Mouse (Mus musculus): ENCODE data around the gene Aptx.

Aptx gene

DNA sequence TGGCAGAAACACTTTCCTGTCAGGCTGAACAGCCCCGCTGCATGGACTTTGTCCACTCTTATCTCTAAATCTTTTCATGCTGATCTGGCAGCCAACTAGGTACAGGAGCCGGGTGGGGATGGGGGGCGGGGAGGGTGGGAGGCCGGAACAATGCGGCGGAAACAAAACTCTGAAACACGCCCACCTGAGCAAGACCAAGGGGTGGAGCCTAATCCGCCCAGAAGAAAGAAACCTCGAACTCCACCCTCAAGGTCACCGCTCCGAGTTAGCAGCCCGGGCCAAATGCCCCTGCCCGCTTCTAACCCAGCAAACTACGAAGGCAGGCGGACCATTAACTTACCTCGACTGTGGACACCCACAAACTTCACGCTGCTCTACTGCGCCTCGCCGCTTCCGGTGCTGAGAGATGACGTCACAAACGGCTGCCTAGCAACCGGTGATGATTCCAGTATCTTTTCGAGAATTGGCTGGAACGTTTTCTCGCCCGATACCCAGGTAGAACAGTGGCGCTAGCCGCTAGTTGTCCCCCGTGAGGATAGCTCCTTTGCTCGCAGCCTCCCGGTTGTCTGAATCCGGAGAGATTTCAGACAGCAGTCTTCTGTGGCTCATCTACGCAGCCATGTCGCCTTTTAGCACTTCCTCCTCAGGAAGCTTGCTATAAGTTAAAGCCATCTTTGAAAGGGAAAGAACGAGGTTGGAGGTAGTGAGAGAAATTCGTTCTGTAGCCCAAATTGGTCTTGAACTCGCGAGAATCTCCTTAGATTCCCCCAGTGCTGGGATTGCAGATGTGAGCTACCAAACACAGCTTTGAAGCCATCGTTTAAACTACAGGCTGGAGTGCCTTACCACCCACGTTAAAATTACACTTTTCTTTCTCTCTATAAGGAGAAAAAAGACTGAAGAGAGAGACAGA lies at the start of gene Aptx:
Aptx (minus strand) TSS at position 398 of the 913 bp plus-strand sequence.
- peak; percentile 98 for DNase-seq

DNA sequence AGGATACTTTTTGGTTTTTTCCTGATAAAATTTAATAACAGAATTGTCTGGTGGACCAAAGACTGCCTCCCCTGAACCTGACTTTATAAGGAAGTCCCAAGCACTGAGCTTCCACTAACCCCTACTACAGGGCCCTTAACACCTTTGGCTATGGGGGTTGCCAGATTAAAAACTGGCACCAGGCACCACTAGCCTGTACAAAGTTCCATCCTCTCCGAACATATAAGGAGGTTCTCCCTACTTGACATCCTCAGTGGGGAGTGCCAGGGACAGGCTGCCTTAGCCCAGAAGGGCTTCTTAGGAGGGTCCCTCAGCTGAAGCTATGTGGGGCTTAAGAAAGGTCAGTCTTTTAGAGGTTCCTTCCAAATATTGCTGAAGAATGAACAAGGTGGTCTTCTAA lies 32.4 kb upstream of the Aptx start:
- no peak for DNase-seq

DNA sequence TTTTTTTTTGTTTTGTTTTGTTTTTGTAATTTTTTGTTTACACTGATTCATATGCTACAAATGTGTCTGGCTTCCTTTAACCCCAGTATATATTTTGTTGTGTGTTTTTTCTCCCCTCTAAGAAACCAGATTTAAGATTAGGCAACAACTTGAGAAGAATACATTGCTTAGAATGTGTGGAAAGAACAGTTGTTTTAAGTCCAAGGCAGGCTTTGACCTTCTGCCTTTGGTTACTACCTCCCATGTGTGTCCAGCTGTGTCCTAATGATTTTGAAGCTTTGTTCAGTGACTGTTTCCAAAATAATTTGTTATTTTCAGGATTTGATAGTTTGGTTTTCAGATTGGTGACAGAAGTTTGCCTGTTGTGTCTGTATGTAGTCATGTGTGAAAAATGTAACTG lies 28.3 kb upstream of the Aptx start:
- no peak for DNase-seq

DNA sequence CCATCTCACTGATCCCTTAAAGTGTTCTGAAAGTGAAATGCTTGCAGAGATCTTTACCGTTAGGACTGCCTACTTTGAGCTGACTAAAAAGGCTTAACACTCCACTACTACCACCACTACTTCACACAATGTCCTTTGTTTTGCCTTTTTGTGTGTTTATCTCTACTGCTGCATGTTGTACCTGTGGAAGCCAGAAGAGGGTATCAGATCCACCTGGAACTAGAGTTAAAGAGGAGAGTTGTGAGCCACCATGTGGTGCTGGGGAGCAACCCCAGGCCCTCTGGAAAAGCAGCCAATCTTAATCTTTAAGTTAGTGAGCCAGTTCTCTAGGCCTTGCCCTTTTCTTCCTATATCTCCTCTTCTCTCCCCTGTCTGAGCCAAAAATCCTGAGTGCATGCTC lies 24.3 kb upstream of the Aptx start:
- DNase-seq = no peak

DNA sequence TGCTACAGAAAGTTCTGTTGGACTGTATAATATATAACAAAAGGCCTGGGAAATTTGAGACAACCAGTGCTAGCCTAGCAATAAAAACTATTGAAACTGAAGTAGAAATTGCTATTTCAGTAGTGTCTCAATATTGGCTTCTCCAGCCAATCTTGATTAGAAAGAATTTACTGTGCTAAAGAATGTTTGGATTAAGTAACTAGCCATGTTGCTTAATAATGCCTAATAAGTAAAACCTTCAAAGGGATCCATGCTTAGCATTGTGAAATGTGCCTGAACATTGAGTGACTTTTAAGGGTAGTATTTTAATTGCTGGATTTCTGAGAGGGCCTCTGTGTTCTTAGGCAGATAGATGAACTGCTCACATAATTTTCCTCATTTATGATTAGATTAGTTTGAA lies 22.6 kb upstream of the Aptx start:
- no peak for DNase-seq

DNA sequence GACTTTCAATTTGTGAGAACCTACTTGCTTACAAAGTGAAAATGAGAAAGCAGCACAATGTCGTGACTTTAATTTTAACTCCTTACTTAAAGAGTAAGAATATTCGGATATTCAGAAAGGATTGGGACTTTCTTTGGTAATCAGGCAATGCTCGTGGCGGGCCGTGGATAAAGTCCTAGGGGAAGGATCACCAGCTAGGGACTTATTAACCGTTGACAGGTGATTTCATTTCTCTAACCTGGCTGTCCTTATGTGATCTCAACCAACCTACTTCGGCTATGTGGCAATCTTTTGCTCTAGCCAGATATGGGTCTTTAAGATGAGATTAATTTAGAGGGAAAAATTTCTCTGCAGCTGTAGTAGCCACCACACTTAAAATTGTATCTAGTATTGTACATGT lies 22.1 kb upstream of the Aptx start:
- DNase-seq = no peak

DNA sequence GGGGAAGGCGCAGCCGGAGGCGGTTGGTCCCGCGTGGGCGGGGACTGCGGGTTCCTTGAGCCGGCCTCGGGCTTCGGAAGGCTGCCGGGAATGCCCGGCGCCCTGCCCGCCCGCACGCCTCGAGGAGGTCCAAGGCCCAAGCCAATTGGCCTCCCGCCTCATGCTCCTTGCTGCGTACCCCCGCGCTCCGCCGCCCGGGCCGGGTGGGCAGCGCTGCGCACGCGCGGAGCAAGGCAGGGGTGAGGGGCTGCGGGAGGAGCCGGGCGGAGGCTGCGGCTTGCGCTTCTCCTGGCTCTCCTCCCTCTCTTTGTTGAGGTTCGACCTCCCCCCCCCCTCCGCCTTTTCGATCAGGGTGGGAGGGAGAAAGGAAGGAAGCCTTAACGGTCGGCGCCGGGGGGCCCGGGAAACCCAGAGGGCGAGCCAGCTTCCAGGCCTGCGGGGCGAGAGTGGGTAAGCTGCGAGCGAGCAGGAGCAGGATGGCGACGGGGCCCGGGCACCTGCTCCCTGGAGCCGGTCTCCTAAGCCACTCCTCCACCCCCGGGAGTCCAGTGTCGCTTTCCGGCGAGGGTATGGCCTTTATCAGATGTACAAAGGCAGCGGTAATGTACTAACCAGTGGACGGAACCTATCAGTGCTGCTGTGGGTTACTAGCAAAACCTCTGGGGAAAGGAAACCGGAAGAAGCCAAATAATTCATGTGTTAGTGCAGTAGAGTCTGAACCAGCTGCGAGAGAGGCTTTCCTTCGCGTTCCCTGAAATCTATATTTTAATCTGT lies 19.9 kb upstream of the Aptx start:
- peak; percentile 76 for DNase-seq

DNA sequence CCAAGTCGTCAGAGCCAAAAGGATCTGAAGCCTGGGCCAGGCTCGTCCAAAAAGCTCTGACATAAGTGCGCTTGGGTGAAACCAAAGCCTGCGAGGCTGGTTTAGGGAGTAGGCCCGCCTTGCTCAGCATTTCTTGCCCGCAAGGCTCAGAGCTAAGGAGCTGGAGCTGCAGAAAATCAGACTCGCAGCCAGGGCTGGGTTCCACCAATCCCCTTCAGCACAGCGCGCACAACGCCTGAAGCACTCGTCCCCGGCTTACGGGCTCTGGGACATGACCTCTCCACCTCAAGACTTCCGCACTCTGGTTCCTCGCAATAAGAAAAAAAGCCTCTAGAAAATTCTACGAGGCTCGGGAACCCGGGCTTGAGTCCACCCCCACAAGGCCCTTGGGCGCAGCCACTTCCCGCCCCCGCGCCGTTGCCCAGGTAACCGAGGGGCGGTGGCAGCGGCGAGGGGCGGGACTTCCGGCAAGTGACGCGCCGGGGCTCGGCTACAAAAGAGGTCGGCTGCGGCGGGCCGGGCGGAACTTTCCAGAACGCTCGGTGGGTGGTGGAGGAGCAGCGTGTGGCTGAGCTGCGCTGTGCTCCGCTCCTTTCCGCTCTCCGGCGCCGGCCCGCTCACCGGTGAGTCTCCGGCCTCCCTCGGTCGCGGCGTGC lies 19.1 kb upstream of the Aptx start, which contains the start of gene Dnaja1:
Dnaja1 (plus strand) TSS at position 140 of the 656 bp plus-strand sequence.
- peak; percentile 96 for DNase-seq

DNA sequence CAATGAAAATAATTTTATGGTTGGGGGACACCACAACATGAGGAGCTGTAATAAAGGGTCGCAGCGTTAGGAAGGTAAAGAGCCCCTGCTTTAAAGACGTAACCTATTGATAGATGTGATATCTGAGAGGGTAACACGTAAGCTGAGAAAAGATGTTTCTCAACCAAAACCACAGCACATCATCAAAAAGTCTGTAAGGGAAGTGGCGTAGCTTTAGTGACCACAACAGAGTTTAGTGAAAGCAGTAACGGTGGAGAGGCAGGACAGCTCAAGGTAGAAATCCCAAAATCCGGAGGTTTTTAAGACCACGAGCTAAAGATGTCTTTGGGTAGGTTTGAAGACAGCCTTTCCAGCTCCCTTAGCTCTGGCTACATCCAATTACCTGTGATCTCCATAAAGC lies 17.9 kb upstream of the Aptx start:
- DNase-seq = peak; percentile 28

DNA sequence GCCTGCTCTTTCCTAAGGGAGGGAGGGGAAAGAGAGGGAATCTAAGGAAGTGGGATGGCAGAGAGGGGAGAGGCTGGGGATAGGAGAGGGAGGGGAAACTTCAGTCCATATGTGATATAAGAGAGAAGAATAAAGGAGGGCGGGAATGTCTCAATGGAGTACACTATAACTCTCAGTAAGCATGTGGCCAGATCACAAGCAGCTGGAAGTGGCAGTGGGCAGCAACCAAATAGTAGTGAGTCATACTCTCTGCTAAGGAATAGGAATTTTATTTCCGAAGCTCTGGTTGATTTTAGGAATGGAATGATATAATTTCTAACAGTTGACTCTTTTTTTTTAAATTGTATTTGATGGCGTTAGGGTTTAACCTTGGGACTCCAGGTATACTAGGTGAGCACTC lies 14.1 kb upstream of the Aptx start:
- no peak for DNase-seq

DNA sequence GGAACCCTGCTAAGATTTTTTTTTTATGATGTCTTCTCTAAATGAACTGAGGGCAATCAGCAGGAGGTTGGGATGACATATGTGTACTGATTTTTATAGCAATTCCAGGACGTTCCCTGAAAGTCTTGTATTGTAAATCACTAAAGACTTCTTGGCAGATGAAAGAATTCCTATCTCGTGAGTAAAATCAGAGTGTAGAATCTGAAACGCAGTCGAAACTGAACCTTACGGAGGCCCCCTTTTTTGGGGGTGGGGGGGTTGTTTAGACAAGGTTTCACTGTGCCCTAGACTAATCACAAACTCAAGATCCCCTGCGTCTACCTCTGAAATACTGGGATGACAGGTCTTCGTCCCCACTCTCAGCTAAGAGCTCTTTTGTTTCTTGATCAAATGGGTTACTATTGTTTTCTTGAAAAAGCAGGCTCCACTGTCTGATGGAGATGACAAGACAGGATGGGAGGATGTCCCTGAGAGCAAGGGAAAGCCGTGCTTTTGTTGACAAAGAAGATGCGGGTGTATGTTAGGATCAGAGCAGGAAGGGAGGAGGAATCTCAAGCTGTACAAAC lies 799 bp upstream of the Aptx start:
- DNase-seq = no peak

DNA sequence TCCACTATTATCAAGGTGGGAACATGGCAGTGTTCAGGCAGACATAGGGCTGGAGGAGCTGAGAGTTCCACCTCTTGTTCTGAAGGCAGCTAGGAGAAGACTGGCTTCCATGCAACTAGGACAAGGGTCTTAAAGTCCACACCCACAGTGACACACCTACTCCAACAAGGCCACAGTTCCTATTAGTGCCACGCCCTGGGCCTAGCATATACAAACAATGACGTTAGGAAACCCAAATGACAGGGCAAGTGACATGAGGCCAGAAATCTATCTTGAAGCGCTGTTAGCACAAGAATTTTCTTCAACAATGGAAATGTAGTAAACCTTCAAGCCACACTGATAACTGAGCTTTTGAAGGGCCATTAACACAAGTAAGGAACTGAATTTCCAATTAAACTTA lies 1.2 kb downstream of the Aptx start:
- DNase-seq = peak; percentile 42

DNA sequence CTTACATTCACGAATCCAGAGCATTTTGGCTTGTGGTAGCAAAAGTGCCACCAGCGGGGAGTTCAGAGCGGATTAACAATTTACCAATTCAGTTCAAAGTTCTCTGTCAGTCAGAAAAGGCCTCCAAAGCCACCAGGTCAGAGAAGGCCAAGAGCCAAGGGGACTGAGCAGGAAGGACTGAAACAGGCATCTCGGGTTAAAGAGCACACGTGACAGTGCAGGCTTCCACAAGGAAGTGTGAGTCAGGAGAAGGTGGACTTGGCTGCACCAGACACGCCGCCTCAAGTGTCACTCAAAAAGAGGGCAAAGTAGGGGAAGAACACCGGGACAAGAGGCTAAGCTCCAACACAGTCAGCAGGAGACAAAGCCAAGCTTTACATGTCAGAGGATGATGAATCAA lies 2.8 kb downstream of the Aptx start:
- DNase-seq = peak; percentile 72

DNA sequence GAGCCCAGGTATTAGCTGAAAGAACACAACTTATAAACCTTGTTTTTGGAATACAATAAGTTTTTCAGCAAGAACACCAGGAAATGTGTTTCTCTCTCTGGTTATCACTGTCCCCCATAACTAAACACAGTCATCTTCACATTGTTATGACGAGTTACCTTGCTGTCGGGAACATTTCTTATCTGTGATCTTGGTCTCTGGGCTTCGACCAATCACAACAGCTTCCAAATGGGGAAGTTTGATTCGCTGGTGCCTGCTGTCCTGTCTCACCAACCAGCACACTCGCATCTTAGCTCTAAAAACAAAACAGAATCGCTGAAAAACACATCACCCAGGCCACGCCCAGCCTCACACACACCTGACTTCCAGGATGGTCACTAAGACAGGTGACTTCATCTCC lies 5.9 kb downstream of the Aptx start:
- DNase-seq = no peak

DNA sequence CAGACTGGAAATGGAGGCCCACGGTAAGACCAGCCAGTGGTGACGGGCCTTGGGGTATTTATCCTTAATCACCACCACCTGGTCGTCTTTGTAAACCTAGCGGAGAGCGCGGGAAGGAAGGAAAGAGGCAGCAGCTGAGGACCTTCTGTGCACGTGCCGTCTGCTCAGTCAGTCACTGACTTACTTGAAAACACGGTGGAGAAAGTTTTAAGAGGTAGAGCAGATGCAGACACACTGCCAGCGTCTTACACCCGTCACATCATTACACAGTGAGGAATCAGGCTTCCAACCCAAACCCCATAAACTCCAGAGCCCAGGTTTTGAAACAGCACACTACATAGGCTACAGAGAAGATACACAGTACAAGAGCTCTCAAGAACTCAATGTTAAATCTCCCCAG lies 11.9 kb downstream of the Aptx start:
- DNase-seq = no peak

DNA sequence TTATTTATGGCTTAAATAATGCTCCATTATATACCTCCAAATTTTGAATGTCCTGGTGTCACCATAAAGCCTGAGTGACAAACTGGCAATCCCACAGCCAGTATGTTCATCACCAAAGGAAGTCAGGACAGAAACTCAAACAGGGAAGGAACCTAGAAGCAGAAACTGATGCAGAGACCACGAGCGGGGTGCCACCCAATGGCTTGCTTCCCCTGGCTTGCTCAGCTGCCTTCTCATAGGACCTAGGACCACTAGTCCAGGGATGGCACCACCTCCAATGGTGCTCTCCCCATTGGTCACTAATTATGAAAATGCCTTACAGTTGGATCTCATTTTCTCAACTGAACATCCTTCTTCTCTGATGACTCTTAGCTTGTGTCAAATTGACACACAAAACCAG lies 19.7 kb downstream of the Aptx start:
- no peak for DNase-seq

DNA sequence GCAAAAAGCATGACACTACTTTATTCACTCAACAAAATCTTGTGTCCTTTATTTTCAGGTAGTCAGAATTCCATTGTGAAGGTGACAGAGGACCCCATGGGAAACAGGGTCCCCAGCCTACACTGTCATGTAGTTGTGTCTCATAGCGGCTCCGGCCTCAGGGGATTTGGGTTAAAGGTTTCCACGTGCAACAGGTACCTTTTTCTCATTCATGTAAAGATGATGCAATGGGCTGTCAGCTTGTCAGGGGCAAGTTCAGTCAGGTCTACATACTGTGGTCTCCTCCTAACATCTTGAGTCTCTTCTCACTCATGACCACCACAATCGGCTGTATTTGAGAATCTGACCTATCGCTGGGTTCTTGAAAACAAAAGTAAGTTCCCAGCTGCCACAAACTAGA lies 20.6 kb downstream of the Aptx start:
- no peak for DNase-seq

DNA sequence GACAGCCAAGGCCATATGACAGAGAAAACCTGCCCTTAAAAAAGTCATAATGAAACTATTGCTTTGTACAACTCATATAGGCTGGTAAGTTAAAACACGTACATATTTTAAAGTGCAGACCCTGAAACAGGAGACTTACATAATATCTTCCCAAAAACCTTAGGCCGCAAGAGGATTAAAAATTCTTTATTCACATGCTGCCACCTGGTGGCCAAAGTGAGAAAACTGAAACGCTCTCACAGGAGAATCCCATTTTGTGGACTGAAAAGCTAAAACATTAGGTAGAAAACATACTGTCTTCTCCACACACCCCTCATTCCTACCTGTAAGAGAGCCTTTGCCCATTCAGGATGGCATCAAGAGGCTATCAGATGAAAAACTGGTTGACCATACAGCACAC lies 21.1 kb downstream of the Aptx start:
- peak; percentile 52 for DNase-seq

DNA sequence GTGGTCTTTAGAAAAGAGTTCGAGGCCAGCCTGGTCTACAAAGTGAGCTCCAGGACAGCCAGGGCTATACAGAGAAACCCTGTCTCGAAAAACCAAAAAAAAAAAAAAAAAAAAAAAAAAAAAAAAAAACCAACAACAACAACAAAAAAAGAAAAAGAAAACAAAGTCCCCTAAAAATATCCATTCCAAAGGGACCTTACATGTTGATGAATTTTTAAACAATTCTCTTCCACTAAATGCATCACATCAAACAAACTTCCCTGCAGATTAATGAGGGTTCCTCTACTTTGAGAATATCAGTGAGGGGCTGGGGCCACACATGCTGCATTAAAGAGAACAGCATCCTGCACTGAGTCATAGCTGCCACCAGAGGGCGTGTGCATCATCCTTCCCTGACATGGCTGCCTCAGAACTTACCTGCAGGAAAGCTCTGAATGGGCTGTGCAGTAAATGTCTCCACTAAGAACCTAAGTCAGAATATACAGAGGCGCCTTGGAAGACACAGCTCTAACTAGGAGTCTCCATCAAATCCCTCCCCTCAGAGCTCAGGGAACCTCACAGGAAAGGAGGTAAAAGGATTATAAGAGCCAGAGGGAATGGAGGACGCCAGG lies 22.6 kb downstream of the Aptx start:
- peak; percentile 62 for DNase-seq

DNA sequence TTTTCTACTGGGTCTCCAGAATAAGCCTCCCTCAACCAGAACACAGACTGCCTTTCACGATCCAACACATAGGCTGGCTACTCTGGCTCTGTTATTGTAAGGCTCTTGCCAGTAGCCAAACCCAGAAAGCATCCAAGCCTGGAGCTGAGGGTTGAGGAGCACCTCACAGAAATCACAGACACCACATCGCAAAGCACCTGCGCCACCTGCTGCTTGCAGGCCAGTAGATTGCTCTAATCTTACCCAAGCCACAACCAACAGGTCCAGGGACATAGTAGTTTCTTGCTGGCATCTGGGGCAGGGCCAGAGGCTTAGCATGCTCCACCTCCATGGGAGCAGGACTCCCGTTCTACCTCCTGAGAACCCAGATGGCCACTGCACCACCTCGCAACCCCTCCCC lies 25.9 kb downstream of the Aptx start:
- peak; percentile 14 for DNase-seq

DNA sequence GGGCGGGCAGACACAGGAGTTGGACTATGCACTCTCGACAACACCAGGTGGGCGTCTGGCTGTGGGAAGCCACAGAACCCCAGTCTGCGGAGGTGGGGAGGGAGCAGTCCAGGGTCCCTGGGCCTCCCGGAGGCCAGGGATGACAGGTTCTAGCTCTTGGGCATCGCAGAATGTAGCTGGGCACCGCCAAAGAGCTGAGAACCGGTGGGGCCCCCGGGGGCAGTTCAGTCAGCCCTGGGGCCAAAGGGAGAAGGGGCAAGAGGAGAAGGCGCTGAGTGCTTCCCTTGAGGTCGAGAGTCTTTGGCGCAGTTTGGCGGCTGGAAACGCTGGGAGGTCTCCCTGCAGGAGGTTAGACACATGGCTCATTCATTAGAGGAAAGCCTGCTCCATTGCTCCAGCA lies 26.7 kb downstream of the Aptx start:
- no peak for DNase-seq

DNA sequence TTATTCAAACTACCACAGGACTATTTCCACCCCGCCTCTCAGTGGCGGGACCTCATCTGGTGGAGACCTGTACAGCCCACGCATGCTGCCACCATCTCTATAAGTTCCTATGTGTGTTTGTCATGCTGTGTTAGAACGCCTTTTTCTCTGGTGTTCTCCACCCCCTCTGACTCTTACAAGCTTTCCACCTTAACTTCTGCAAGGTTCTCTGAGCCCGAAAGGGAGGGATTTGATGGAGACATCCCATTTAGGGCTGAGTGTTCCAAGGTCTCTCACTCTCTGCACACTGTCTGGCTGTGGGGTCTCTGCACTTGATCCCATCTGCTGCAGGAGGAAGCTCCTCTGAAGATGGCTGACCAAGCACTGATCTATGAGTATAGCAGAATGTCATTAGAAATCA lies 29.5 kb downstream of the Aptx start:
- no peak for DNase-seq

All from lung, postnatal 36 days (tissue).